Mouse (Mus musculus): ENCODE results near the gene Ncoa3. TPM values are rescaled to one million over a fixed set of nuclear protein-coding genes. Genes with fewer than 3 reads are reported as not detected.

Gene Ncoa3
- total and polyA plus RNA-seq, 2 experiments from 2014 or later, result 5.8 to 48.7 TPM

DNA sequence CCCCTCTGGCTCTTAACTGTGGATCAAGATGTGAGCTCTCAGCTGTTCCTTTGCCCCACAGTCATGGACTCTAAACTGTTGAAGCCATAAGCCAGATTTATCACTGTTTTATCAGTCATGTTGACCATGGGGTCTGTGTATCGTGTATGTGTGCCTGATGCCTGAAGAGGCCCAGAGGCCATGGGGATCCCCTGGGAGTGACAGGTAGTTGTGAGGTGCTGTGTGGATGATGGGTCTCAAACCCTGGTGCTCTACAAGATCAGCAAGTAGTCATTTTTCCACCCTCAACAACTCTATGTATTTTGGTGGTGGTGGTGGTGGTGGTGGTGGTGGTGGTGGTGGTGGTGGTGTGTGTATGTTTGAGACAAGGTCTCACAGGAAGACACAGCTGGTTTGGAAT lies 8.1 kb upstream of the Ncoa3 start:
- no peaks in the 10 kb centered on the region for H3K27me3 ChIP-seq (ENCODE audit: control insufficient read depth, insufficient read depth, low read length)
- no peak overlapping the region for H3K9ac ChIP-seq (replicated peaks; ENCODE audit: low read depth, low read length)
- H3K9me3 ChIP-seq (replicated peaks; ENCODE audit: control insufficient read depth, low read length), result no peaks in the 10 kb centered on the region; the same call in 1 of the 2 replicates
- H3K36me3 ChIP-seq (replicated peaks; ENCODE audit: control insufficient read depth, insufficient read depth, low read length), result no peaks in the 10 kb centered on the region
- H3K27ac ChIP-seq (ENCODE audit: low read depth), result no peak overlapping the region
- TF ChIP-seq CTCF (IDR thresholded peaks at IDR 0.05; ENCODE audit: low read depth) (no peak), EP300 (IDR thresholded peaks at IDR 0.05; ENCODE audit: low read depth) (no peak)
- no peak overlapping the region for H3K4me2 ChIP-seq (ENCODE audit: low read depth, low read length)
- WGBS, result 95% methylated on average over 1 of the region's 1 CpGs
- H3K4me1 ChIP-seq (ENCODE audit: control insufficient read depth, insufficient read depth), result no peaks in the 10 kb centered on the region
- DNase-seq (ENCODE audit: low spot score) (no peak), ATAC-seq (ENCODE audit: insufficient read depth, low read depth) (no peak)
- no peak overlapping the region for H3K4me3 ChIP-seq (ENCODE audit: low read depth, low read length)

GRCm38 (mm10) chr2:165984891-165985290 lies 7.5 kb upstream of the Ncoa3 start:
- 83% methylated on average over 6 of the region's 6 CpGs for WGBS
- Histone ChIP-seq H3K9me3 (replicated peaks; ENCODE audit: control insufficient read depth, low read length) (no peaks in the 10 kb centered on the region; the same call in 1 of the 2 replicates), H3K27me3 (ENCODE audit: control insufficient read depth, insufficient read depth, low read length) (no peaks in the 10 kb centered on the region), H3K4me3 (ENCODE audit: low read depth, low read length) (no peak overlapping the region), H3K4me2 (ENCODE audit: low read depth, low read length) (no peak overlapping the region), H3K4me1 (ENCODE audit: control insufficient read depth, insufficient read depth) (no peaks in the 10 kb centered on the region), H3K9ac (replicated peaks; ENCODE audit: low read depth, low read length) (no peak overlapping the region), H3K27ac (ENCODE audit: low read depth) (no peak overlapping the region), H3K36me3 (replicated peaks; ENCODE audit: control insufficient read depth, insufficient read depth, low read length) (no peaks in the 10 kb centered on the region)
- TF ChIP-seq CTCF (IDR thresholded peaks at IDR 0.05; ENCODE audit: low read depth) (no peak), EP300 (IDR thresholded peaks at IDR 0.05; ENCODE audit: low read depth) (no peak)
- ATAC-seq (ENCODE audit: insufficient read depth, low read depth) (no peak), DNase-seq (ENCODE audit: low spot score) (no peak)

GRCm38 (mm10) chr2:165985581-165985980 lies 6.9 kb upstream of the Ncoa3 start:
- Histone ChIP-seq H3K27ac (ENCODE audit: low read depth) (no peak overlapping the region), H3K27me3 (ENCODE audit: control insufficient read depth, insufficient read depth, low read length) (no peaks in the 10 kb centered on the region), H3K36me3 (replicated peaks; ENCODE audit: control insufficient read depth, insufficient read depth, low read length) (no peaks in the 10 kb centered on the region), H3K4me1 (ENCODE audit: control insufficient read depth, insufficient read depth) (no peaks in the 10 kb centered on the region), H3K4me3 (ENCODE audit: low read depth, low read length) (no peak overlapping the region), H3K9ac (replicated peaks; ENCODE audit: low read depth, low read length) (no peak overlapping the region), H3K9me3 (replicated peaks; ENCODE audit: control insufficient read depth, low read length) (no peaks in the 10 kb centered on the region), H3K4me2 (ENCODE audit: low read depth, low read length) (no peak overlapping the region)
- WGBS, result 77% methylated on average over 11 of the region's 11 CpGs
- DNase-seq (ENCODE audit: low spot score), result no peak
- ATAC-seq (ENCODE audit: insufficient read depth, low read depth), result no peak
- TF ChIP-seq CTCF (IDR thresholded peaks at IDR 0.05; ENCODE audit: low read depth) (no peak), EP300 (IDR thresholded peaks at IDR 0.05; ENCODE audit: low read depth) (no peak)

GRCm38 (mm10) chr2:165986921-165987453 lies 5.4 kb upstream of the Ncoa3 start:
- H3K4me2 ChIP-seq (ENCODE audit: low read depth, low read length), result peak overlapping the region; percentile 62
- ATAC-seq (ENCODE audit: insufficient read depth, low read depth), result peak; percentile 80
- no peaks in the 10 kb centered on the region for H3K9me3 ChIP-seq (replicated peaks; ENCODE audit: control insufficient read depth, low read length)
- peak overlapping the region; percentile 52 for H3K4me3 ChIP-seq (ENCODE audit: low read depth, low read length)
- H3K36me3 ChIP-seq (replicated peaks; ENCODE audit: control insufficient read depth, insufficient read depth, low read length), result no peaks in the 10 kb centered on the region
- TF ChIP-seq EP300 (IDR thresholded peaks at IDR 0.05; ENCODE audit: low read depth) (no peak), CTCF (IDR thresholded peaks at IDR 0.05; ENCODE audit: low read depth) (peak; percentile 21)
- peak overlapping the region; percentile 60 for H3K9ac ChIP-seq (replicated peaks; ENCODE audit: low read depth, low read length)
- H3K27me3 ChIP-seq (ENCODE audit: control insufficient read depth, insufficient read depth, low read length), result no peaks in the 10 kb centered on the region
- H3K27ac ChIP-seq (ENCODE audit: low read depth), result peak overlapping the region; percentile 82
- H3K4me1 ChIP-seq (ENCODE audit: control insufficient read depth, insufficient read depth), result no peaks in the 10 kb centered on the region
- 2% methylated on average over 23 of the region's 23 CpGs for WGBS
- DNase-seq (ENCODE audit: low spot score), result peak; percentile 65

DNA sequence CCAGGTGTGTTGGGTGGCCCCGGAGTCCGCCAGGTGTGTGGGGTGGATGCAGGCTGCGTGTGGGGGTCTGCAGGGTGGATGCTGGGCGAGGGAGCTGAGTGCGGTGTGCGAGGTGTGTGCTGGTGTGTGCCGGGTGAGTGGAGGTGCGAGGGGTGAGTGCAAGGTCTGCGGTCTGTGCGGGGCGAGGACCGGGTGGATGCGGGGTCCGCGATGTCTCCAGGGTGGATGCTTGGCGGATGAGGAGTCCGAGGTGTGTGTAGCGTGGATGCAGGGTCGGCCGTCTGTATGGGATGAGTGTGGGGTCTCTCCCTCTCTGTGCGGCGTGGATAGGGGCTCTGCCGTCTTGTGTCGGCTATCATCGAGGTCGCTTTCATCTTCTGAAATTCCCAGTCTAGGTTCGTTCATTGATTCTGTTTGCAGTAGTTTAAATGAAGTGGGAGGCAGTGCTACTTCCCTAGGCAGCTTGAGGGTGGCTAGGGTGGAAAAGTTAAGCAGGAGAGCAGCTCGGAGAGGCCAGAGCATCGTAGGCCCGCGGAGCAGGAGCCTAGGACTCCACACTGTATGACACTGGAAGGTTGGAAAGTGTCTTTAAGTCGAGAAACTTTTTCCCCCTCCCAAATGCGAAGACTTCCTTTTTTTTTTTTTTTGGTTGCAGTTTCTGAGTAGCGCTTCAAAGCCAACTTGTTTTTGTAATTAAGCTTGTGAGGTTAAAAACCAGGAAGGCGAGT lies 901 bp downstream of the Ncoa3 start:
- H3K9ac ChIP-seq (replicated peaks; ENCODE audit: low read depth, low read length), result peak overlapping the region; percentile 91
- H3K27me3 ChIP-seq (ENCODE audit: control insufficient read depth, insufficient read depth, low read length), result no peaks in the 10 kb centered on the region
- no peaks in the 10 kb centered on the region for H3K9me3 ChIP-seq (replicated peaks; ENCODE audit: control insufficient read depth, low read length)
- H3K4me3 ChIP-seq (ENCODE audit: low read depth, low read length), result peak overlapping the region; percentile 94
- WGBS, result 4% methylated on average over 35 of the region's 35 CpGs
- TF ChIP-seq EP300 (IDR thresholded peaks at IDR 0.05; ENCODE audit: low read depth), result no peak
- no peak for TF ChIP-seq CTCF (IDR thresholded peaks at IDR 0.05; ENCODE audit: low read depth)
- H3K4me2 ChIP-seq (ENCODE audit: low read depth, low read length), result peak overlapping the region; percentile 92
- no peaks in the 10 kb centered on the region for H3K36me3 ChIP-seq (replicated peaks; ENCODE audit: control insufficient read depth, insufficient read depth, low read length)
- DNase-seq (ENCODE audit: low spot score) (no peak), ATAC-seq (ENCODE audit: insufficient read depth, low read depth) (no peak; the same call in none of the 2 replicates)
- 0 out of 2 replicates have a peak overlapping the region, but pooled peaks have one; percentile 82 for H3K27ac ChIP-seq (ENCODE audit: low read depth)
- H3K4me1 ChIP-seq (ENCODE audit: control insufficient read depth, insufficient read depth), result no peaks in the 10 kb centered on the region
